Mouse (Mus musculus): Measurements from ENCODE around the gene Ulk4. TPM values are rescaled to one million over a fixed set of nuclear protein-coding genes. Genes with fewer than 3 reads are reported as not detected.

The Ulk4 gene
- polyA plus RNA-seq, 1 experiment: not detected

DNA sequence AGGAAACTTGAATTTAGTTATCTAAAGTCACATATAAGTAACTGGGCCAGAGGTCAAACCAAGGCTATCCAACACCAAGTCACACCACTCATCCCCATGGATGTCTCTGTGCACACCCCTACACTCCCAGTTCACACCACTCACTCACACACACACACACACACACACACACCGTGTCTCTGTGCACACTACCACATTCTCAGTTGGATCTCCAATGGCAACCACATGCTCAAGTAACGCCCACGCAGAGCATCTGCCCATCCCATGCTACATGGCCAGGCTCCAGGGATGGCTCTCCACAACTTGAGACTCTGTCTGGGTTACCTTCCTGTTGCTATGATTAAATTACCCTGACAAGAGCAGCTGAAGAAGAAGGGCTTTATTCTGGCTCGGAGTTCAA, 201.8 kb downstream of the Ulk4 start:
- peaks cover 9% of the 10 kb centered on the region for H3K9me3 ChIP-seq
- TF ChIP-seq FLI1 (IDR thresholded peaks at IDR 0.05; ENCODE audit: low read length) (no peak), GATA1 (IDR thresholded peaks at IDR 0.05; ENCODE audit: borderline replicate concordance, low read length) (no peak)
- no peaks in the 10 kb centered on the region for H3K36me3 ChIP-seq (replicated peaks; ENCODE audit: low read length)
- H3K4me1 ChIP-seq: no peaks in the 10 kb centered on the region
- H3K27me3 ChIP-seq (replicated peaks): peaks cover 23% of the 10 kb centered on the region
- H3K4me3 ChIP-seq (replicated peaks): no peak overlapping the region

DNA sequence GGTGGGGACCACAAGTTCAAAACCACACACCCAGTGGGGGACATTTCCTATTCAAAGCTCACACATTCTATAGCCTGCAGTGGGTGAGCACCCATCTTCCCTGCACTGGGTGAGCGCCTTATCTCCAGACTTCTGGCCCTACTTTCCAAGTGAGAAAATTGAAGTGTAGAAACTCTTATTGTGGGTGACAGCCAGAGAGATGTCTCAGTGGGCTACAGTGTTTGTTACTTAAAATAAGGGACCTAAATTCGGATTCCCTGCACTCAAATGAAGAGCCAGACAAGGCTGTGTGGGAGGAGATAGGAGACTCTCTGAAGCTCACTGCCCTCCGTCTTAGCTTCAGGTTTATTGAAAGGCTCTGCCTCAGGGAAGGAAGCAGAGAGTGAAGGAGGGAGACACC, 202.3 kb downstream of the Ulk4 start:
- Histone ChIP-seq H3K9me3 (peaks cover 9% of the 10 kb centered on the region), H3K4me3 (replicated peaks) (no peak overlapping the region), H3K36me3 (replicated peaks; ENCODE audit: low read length) (no peaks in the 10 kb centered on the region), H3K27me3 (replicated peaks) (peaks cover 20% of the 10 kb centered on the region), H3K4me1 (no peaks in the 10 kb centered on the region)
- TF ChIP-seq FLI1 (IDR thresholded peaks at IDR 0.05; ENCODE audit: low read length) (no peak), GATA1 (IDR thresholded peaks at IDR 0.05; ENCODE audit: borderline replicate concordance, low read length) (no peak)

DNA sequence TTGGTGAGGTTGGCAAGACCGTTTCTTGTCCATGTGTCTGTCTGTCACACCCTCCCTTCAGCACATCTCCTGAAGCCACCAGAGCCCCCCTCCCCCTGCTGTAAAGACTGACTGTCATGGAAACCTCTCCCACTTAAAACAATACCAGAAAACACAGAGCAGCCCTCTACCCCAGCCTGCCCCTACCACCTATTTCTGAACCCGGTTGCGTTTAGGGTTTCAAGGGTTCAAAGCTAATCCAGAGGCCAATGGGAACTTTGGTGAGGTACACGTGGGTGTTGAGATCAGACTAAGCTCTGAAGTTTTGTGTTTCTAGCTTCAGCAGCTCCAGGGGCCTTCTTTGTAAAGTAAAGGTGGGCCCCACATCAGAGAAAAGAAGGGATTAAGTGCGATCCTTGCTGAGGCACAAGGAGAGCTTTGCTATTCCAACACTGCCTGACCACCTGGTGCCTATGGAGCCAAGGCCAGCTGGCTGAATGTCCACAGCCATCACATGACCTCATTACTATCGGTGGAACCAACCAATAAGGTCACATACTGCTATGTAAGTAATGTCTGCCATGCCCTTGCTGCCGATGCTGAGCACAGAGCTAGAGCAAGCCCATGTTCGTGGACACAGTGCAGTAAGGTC, 204.8 kb downstream of the Ulk4 start:
- Histone ChIP-seq H3K4me1 (no peaks in the 10 kb centered on the region), H3K27me3 (replicated peaks) (peaks cover 10% of the 10 kb centered on the region), H3K9me3 (peaks cover 9% of the 10 kb centered on the region), H3K4me3 (replicated peaks) (peak overlapping the region; percentile 20), H3K36me3 (replicated peaks; ENCODE audit: low read length) (no peaks in the 10 kb centered on the region)
- TF ChIP-seq GATA1 (IDR thresholded peaks at IDR 0.05; ENCODE audit: borderline replicate concordance, low read length) (no peak), FLI1 (IDR thresholded peaks at IDR 0.05; ENCODE audit: low read length) (no peak)

DNA sequence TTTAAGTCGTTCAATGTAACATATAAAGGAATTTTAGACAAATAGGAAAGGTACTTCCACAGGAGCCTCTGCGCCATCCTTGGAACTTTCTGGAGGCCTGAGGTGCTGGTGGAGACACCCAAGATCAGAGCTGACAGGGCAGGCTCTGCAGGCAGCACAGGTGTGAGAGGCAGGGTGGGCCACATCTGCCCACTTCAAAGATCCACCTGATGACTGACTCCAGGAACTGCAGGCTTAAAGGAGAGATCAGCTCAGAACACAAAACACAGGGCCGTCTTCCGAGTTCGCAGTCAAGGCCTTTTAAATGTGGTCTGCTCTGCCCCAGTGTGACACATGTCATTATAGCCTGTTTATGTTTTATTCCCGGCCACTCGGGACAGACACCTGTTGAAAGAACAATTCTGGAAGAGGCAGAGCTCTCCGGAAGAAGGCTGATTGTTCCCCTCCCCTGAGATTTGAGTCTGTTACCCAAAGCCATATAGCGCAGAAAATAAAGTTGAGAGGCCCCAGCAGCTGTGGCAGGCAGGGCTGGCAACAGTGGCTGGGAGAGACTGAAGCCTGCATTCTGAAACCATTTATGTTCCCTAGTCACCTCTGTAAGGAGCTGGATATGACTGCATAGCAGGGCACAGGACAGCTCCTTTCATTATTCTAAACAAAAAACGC, 205.4 kb downstream of the Ulk4 start:
- TF ChIP-seq FLI1 (IDR thresholded peaks at IDR 0.05; ENCODE audit: low read length): no peak
- no peak for TF ChIP-seq GATA1 (IDR thresholded peaks at IDR 0.05; ENCODE audit: borderline replicate concordance, low read length)
- Histone ChIP-seq H3K36me3 (replicated peaks; ENCODE audit: low read length) (no peaks in the 10 kb centered on the region), H3K4me1 (no peaks in the 10 kb centered on the region), H3K27me3 (replicated peaks) (peaks cover 11% of the 10 kb centered on the region), H3K9me3 (peaks cover 9% of the 10 kb centered on the region), H3K4me3 (replicated peaks) (no peak overlapping the region)

DNA sequence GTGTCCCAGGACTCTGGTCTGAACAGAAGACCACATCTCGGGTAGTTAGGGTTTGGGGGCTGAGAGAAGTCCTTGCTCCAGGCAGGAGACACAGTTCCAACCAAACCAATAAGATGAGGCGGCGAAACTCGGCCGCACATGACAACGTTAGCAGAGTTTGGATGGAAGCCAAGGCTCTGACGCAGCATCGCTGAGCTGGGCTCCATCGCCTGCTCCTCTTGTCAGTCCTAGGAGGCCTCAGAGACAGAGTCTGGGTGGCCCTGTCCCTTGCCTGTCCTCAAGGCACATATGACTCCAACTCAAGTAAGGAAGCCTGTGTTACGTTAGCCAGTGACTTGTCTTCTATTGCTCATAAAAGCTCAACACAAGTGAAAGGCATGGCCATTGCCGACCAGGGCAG, 205.9 kb downstream of the Ulk4 start:
- no peaks in the 10 kb centered on the region for H3K36me3 ChIP-seq (replicated peaks; ENCODE audit: low read length)
- no peak overlapping the region for H3K4me3 ChIP-seq (replicated peaks)
- TF ChIP-seq GATA1 (IDR thresholded peaks at IDR 0.05; ENCODE audit: borderline replicate concordance, low read length) (no peak), FLI1 (IDR thresholded peaks at IDR 0.05; ENCODE audit: low read length) (no peak)
- no peaks in the 10 kb centered on the region for H3K4me1 ChIP-seq
- peaks cover 9% of the 10 kb centered on the region for H3K27me3 ChIP-seq (replicated peaks)
- peaks cover 9% of the 10 kb centered on the region for H3K9me3 ChIP-seq

DNA sequence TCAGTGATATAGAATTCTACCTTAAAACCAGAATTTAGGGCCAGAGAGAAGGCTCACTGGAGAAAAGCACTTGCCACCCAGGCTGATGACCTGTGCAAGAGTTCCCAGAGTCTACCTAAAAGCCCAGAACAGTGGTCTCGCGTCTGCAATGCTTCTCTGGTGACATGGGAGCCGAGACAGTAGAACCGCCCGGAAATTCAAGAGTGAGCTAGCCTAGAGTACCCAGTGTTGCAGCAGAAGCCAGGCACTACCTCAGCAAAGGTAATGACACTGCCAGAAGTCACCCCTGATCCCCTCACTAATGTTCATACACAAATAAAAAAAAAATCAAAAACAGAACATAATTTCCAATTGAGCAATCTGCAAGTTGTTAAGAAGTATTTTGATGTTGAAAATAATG, 208.9 kb downstream of the Ulk4 start:
- no peaks in the 10 kb centered on the region for H3K4me1 ChIP-seq
- H3K4me3 ChIP-seq (replicated peaks): no peak overlapping the region
- peaks cover 9% of the 10 kb centered on the region for H3K27me3 ChIP-seq (replicated peaks)
- H3K9me3 ChIP-seq: no peaks in the 10 kb centered on the region
- TF ChIP-seq FLI1 (IDR thresholded peaks at IDR 0.05; ENCODE audit: low read length): no peak
- no peaks in the 10 kb centered on the region for H3K36me3 ChIP-seq (replicated peaks; ENCODE audit: low read length)

DNA sequence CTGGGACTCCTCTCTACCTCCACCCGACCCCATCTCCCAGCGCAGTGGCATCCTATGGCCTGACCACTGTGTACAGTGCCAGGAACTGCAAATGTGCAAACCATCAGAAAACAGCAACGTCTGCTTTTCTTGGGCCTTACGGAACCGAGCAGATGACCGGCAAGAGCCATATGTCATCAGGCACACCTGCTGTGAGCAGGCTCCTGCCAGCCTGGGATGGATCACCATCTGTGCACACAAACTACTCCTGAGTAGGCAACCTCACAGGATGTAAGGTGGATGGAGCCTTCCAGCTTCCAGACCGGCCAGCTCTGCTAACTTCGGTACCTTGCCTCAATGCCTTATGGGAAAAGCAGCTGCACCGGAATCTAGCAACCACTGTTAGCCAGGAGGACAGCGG, 210.0 kb downstream of the Ulk4 start:
- peaks cover 9% of the 10 kb centered on the region for H3K27me3 ChIP-seq (replicated peaks)
- no peak overlapping the region for H3K4me3 ChIP-seq (replicated peaks)
- H3K9me3 ChIP-seq: no peaks in the 10 kb centered on the region
- H3K36me3 ChIP-seq (replicated peaks; ENCODE audit: low read length): no peaks in the 10 kb centered on the region
- no peak for TF ChIP-seq GATA1 (IDR thresholded peaks at IDR 0.05; ENCODE audit: borderline replicate concordance, low read length)
- TF ChIP-seq FLI1 (IDR thresholded peaks at IDR 0.05; ENCODE audit: low read length): no peak
- H3K4me1 ChIP-seq: no peaks in the 10 kb centered on the region

DNA sequence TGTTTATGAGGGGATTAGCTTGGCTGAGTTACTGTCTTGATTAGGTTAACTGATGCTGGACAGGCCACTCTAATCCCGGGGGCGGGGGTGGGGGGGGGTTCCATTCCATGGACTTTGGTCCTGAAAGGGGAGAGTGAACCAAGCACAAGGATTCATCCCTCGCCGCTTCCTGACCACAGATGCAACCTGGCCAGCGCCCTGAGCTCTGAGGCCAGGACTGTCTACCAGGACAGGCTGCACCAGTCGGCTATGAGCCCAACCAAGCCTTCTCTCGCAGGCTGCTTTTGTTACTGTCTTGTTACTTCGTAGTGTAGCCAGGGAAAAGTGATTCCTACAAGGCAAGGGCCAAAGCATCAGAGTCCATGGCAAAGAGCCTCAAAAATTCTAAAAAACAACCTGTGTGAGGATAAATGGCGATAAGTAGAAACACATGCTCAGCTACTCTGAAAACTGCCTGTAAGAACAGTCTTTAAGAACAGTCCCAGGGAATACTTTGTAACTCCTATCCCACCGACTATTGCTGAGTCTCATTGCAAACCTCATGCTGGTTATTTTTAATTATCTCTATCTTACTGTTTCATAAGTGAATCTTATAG, 211.5 kb downstream of the Ulk4 start:
- H3K36me3 ChIP-seq (replicated peaks; ENCODE audit: low read length): no peaks in the 10 kb centered on the region
- H3K9me3 ChIP-seq: no peaks in the 10 kb centered on the region
- TF ChIP-seq FLI1 (IDR thresholded peaks at IDR 0.05; ENCODE audit: low read length) (no peak), GATA1 (IDR thresholded peaks at IDR 0.05; ENCODE audit: borderline replicate concordance, low read length) (no peak)
- H3K4me3 ChIP-seq (replicated peaks): no peak overlapping the region
- H3K27me3 ChIP-seq (replicated peaks): peaks cover 6% of the 10 kb centered on the region
- no peaks in the 10 kb centered on the region for H3K4me1 ChIP-seq

DNA sequence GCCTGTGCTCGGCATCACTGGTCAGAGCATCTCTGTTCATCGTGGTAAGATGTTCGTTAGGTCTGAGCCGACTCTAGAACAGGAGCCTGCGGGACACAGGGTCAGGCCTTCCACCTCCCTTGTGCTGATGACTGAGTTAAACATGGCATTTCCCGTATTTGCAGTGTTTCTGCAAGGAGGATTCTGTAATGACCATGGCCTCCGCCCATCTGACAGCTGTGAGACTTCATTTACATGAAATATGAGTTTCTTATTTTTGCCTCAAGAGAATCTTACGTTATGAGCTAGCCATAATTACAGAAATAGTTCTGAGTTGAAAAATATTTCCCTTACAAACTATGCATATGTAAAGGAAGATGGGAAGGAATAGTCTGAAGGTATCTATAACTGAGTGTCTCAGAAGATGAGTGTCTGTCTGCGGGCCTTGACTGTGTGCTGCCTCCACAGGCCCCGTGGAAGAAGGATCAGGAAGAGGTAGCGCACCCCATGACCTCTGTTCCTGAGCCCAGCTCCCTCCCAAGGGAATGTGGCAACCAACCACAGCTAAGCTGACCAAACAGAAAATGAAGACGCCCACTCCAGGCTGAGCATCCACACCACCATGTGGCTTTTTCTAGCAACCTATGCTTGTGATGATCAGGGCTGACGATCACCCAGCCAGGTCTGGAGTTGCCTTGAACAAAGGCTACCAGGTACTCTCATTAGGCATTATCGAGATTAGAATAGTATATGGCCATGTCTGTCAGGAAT, 212.2 kb downstream of the Ulk4 start:
- Histone ChIP-seq H3K4me3 (replicated peaks) (no peak overlapping the region), H3K27me3 (replicated peaks) (peaks cover 6% of the 10 kb centered on the region), H3K36me3 (replicated peaks; ENCODE audit: low read length) (no peaks in the 10 kb centered on the region), H3K9me3 (no peaks in the 10 kb centered on the region), H3K4me1 (no peaks in the 10 kb centered on the region)
- no peak for TF ChIP-seq GATA1 (IDR thresholded peaks at IDR 0.05; ENCODE audit: borderline replicate concordance, low read length)

DNA sequence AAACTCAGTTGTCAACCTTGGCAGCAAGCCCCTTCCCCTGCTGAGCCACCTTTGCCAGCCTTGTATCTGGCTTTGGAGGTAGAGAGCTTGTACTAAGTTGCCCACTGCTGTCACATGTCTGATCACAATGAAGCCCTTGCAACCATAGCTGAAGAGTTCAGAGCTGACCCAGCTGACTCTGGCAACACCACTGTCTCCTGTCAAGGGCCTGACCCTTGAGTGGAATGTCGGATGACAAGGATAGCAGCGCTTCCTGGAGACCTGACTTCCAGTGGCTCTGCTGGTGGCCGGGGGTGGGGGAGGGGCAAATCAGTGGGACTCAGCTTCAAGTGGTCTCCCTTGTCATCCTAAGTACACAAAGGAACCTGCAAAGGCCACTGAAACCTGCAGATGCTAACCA, 214.3 kb downstream of the Ulk4 start:
- peaks cover 6% of the 10 kb centered on the region for H3K27me3 ChIP-seq (replicated peaks)
- H3K9me3 ChIP-seq: no peaks in the 10 kb centered on the region
- TF ChIP-seq GATA1 (IDR thresholded peaks at IDR 0.05; ENCODE audit: borderline replicate concordance, low read length) (no peak), FLI1 (IDR thresholded peaks at IDR 0.05; ENCODE audit: low read length) (no peak)
- no peak overlapping the region for H3K4me3 ChIP-seq (replicated peaks)
- H3K36me3 ChIP-seq (replicated peaks; ENCODE audit: low read length): no peaks in the 10 kb centered on the region
- H3K4me1 ChIP-seq: no peaks in the 10 kb centered on the region

Data from megakaryocyte, embryonic 14.5 days (primary cell).